Mouse (Mus musculus) myocyte (in vitro differentiated cells): ENCODE results near the gene Rbm10.

Experiments used
- E2F4 ChIP-seq: IDR thresholded peaks from one replicate; pipeline ENCODE4 v1.6.1; 2011; ENCODE audit warnings: mild to moderate bottlenecking, control low read depth, moderate library complexity; ENCODE audit not compliant: insufficient read depth
- MYOG ChIP-seq, 3 experiments: IDR thresholded peaks; one replicate each; pipeline ENCODE4 v1.6.1; 2011; ENCODE audit warnings: control low read depth in 2 of 3, low read depth in 2 of 3, mild to moderate bottlenecking in 2 of 3; ENCODE audit not compliant: insufficient read length in 2 of 3, control insufficient read depth in 1 of 3, insufficient read depth in 1 of 3
- POLR2A ChIP-seq: IDR thresholded peaks from one replicate; pipeline ENCODE4 v1.6.1; 2011; ENCODE audit warnings: low read depth, mild to moderate bottlenecking, control low read depth, moderate library complexity; ENCODE audit not compliant: insufficient read length
- USF1 ChIP-seq: IDR thresholded peaks from one replicate; pipeline ENCODE4 v1.6.1; 2011; ENCODE audit warnings: low read depth, mild to moderate bottlenecking, control low read depth, moderate library complexity

DNA sequence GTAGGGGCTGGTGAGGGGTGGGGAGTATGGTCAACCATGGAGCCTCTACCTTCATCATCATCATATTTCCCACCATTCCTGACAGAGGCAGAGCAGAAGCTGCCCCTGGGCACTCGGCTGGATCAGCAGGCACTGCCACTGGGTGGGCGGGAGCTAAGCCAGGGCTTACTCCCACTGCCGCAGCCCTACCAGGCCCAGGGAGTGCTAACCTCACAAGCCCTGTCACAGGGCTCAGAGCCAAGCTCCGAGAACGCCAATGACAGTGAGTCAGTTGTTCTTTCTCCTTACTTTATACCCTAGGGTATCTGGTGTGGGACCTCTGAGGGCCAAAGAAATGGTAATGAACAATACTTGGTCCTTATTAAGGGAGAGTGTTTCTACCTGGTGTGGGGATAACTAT is 27.5 kb downstream of the Rbm10 start:
- TF ChIP-seq POLR2A (no peak), E2F4 (no peak), USF1 (no peak), MYOG (IDR thresholded peaks at IDR 0.05; ENCODE audit: control insufficient read depth in 1 of 3, insufficient read depth in 1 of 3, insufficient read length in 2 of 3, low read depth in 2 of 3) (no peak)
